Mouse (Mus musculus): Measurements from ENCODE around the gene Daam1.
A peak's percentile ranks its signal among the peaks of the same experiment; 100 is the strongest.

GRCm38 (mm10) chr12:71784666-71785255 is 46.1 kb upstream of the Daam1 start:
- TF ChIP-seq MYOG (IDR thresholded peaks at IDR 0.05; ENCODE audit: control insufficient read depth in 1 of 3, insufficient read depth in 1 of 3, insufficient read length in 2 of 3, low read depth in 2 of 3) (no peak), POLR2A (IDR thresholded peaks at IDR 0.05; ENCODE audit: insufficient read length, low read depth) (no peak), POLR2AphosphoS2 (IDR thresholded peaks at IDR 0.05; ENCODE audit: insufficient read length, low read depth) (no peak), USF1 (IDR thresholded peaks at IDR 0.05; ENCODE audit: low read depth) (peak; percentile 3), CEBPB (IDR thresholded peaks at IDR 0.05; ENCODE audit: insufficient read depth, poor library complexity, severe bottlenecking) (no peak), TCF12 (IDR thresholded peaks at IDR 0.05; ENCODE audit: insufficient read depth, poor library complexity, severe bottlenecking) (no peak), TCF3 (IDR thresholded peaks at IDR 0.05; ENCODE audit: insufficient read length, low read depth) (no peak), MAX (IDR thresholded peaks at IDR 0.05; ENCODE audit: low read depth) (no peak), E2F4 (IDR thresholded peaks at IDR 0.05; ENCODE audit: insufficient read depth) (no peak)
